Comparison of ENCODE assay signal across 10 mouse cellular contexts in genomic region chr3:134237113-134237805, GRCm38 (mm10). TPM values are rescaled to one million over a fixed set of nuclear protein-coding genes. Genes with fewer than 3 reads are reported as not detected.
A peak's percentile ranks its signal among the peaks of the same experiment; 100 is the strongest.
DNase-seq lines count a peak whose midpoint lies in the region; ATAC-seq lines count a peak whose summit lies in the region.
"Had no signal": no experiment of that assay in that cellular context is flagged by ENCODE, and none has a peak within 500 bp of the region (broad histone marks: within the 10 kb centered on the region; RNA-seq: fewer than 3 reads in every experiment).

No protein-coding gene starts in this region.

- no peak overlapping the region for H3K9ac ChIP-seq in kidney, embryonic 16.5 days (replicated peaks; ENCODE audit: low read length)
- no peak overlapping the region for H3K9ac ChIP-seq in embryonic facial prominence, embryonic 15.5 days

- no peaks in the 10 kb centered on the region for H3K9me3 ChIP-seq in kidney, embryonic 16.5 days (ENCODE audit: low read length)
- no peaks in the 10 kb centered on the region for H3K9me3 ChIP-seq in embryonic facial prominence, embryonic 15.5 days (replicated peaks)
- no peaks in the 10 kb centered on the region for H3K9me3 ChIP-seq in limb, embryonic 10.5 days (replicated peaks)

- 45% methylated on average over 3 of the region's 3 CpGs for WGBS in kidney, embryonic 16.5 days
- 61% methylated on average over 3 of the region's 3 CpGs for WGBS in embryonic facial prominence, embryonic 15.5 days
- 38% methylated on average over 3 of the region's 3 CpGs for WGBS in limb, embryonic 10.5 days

- ATAC-seq in kidney, embryonic 16.5 days (ENCODE audit: low FRiP score, low TSS enrichment) = no peak
- no peak for ATAC-seq in embryonic facial prominence, embryonic 15.5 days (ENCODE audit: insufficient number of reproducible peaks, low FRiP score, low TSS enrichment, low read depth)

- H3K4me1 ChIP-seq in kidney, embryonic 16.5 days (ENCODE audit: insufficient read depth, low read length) = peaks cover 15% of the 10 kb centered on the region
- peaks cover 11% of the 10 kb centered on the region for H3K4me1 ChIP-seq in embryonic facial prominence, embryonic 15.5 days
- H3K4me1 ChIP-seq in limb, embryonic 10.5 days = peaks cover 40% of the 10 kb centered on the region

- H3K4me2 ChIP-seq in kidney, embryonic 16.5 days (replicated peaks; ENCODE audit: low read depth, low read length) = peak overlapping the region; percentile 70
- peak overlapping the region; percentile 64 for H3K4me2 ChIP-seq in embryonic facial prominence, embryonic 15.5 days (replicated peaks)

- no peak for DNase-seq in kidney, adult 11 months
- DNase-seq in limb, embryonic 10.5 days (ENCODE audit: low spot score) = peak; percentile 32
- DNase-seq in retina, postnatal 1 day = peak; percentile 36
- no peak for DNase-seq in layer of hippocampus, postnatal 36 days
- no peak for DNase-seq in adrenal gland, postnatal 36 days
- DNase-seq in urinary bladder, postnatal 25 days (ENCODE audit: low spot score) = no peak
- DNase-seq: kidney, postnatal 10 days had no signal

- no peaks in the 10 kb centered on the region for H3K27me3 ChIP-seq in kidney, embryonic 16.5 days (ENCODE audit: insufficient read depth, low read length)
- H3K27me3 ChIP-seq in embryonic facial prominence, embryonic 15.5 days = no peaks in the 10 kb centered on the region
- no peaks in the 10 kb centered on the region for H3K27me3 ChIP-seq in limb, embryonic 10.5 days (ENCODE audit: low read depth, poor library complexity, severe bottlenecking)

- 0 out of 2 replicates have a peak overlapping the region, but pooled peaks have one; percentile 10 for H3K27ac ChIP-seq in kidney, embryonic 16.5 days (ENCODE audit: low read length)
- peak overlapping the region; percentile 83; the same call in 1 of the 2 replicates for H3K27ac ChIP-seq in embryonic facial prominence, embryonic 15.5 days (replicated peaks)
- H3K27ac ChIP-seq in limb, embryonic 10.5 days = peak overlapping the region; percentile 92
- H3K27ac ChIP-seq: macrophage had no signal

- H3K4me3 ChIP-seq in kidney, embryonic 16.5 days (ENCODE audit: low read length) = peak overlapping the region; percentile 59
- peak overlapping the region; percentile 54 for H3K4me3 ChIP-seq in embryonic facial prominence, embryonic 15.5 days (replicated peaks)
- H3K4me3 ChIP-seq in limb, embryonic 10.5 days = peak overlapping the region; percentile 61

- no peaks in the 10 kb centered on the region for H3K36me3 ChIP-seq in kidney, embryonic 16.5 days (ENCODE audit: insufficient read depth, low read length)
- H3K36me3 ChIP-seq in embryonic facial prominence, embryonic 15.5 days = no peaks in the 10 kb centered on the region
- 0 out of 2 replicates have a peak, but pooled peaks cover 2% of the 10 kb centered on the region for H3K36me3 ChIP-seq in limb, embryonic 10.5 days

RNA-seq across cellular contexts. Expression of gene Cxxc4, which starts 1.0 kb away (rescaled TPM):
- 4.0 and 7.3 TPM in 2 replicates for polyA plus RNA-seq in kidney, embryonic 16.5 days (2015; fragmentation: Nextera tagmentation; extraction: Ambion mirVana)
- 4.7 and 5.1 TPM in 2 replicates for polyA plus RNA-seq in embryonic facial prominence, embryonic 15.5 days (2015; fragmentation: Nextera tagmentation; extraction: Ambion mirVana)
- polyA plus RNA-seq in limb, embryonic 10.5 days (2016; fragmentation: Nextera tagmentation; extraction: Ambion mirVana) = 3.6 and 5.4 TPM in 2 replicates
- total RNA-seq in layer of hippocampus, postnatal 36 days (2021) = 10 to 100 TPM; 12.6 to 13.4 TPM
- total RNA-seq in adrenal gland, postnatal 36 days (2021) = 1 to 10 TPM; 4.4 to 4.7 TPM
- polyA plus RNA-seq: macrophage had no signal

Comparison
In these comparisons a context has a peak if more than half of its experiments do, and no peak if none do; other contexts are left out.
1. H3K27ac ChIP-seq: peak in every context shown above with its lines; median percentile 92 in limb, embryonic 10.5 days; 83 in embryonic facial prominence, embryonic 15.5 days; 10 in kidney, embryonic 16.5 days.
2. DNase-seq: peak in limb, embryonic 10.5 days (single experiment) and retina, postnatal 1 day (single experiment); none in kidney, adult 11 months (single experiment), layer of hippocampus, postnatal 36 days (0 of 2), adrenal gland, postnatal 36 days (0 of 2) and urinary bladder, postnatal 25 days (single experiment).
3. Peak in every context shown above with its lines, with median percentiles within 50 percentile points of each other: H3K4me3 ChIP-seq.